Mouse (Mus musculus) kidney, postnatal 14 days (tissue): ENCODE results near the gene Rtn4ip1.
"Not testable (repeated sequence)": the region's sequence is repeated elsewhere in the genome, so short reads cannot be mapped to it uniquely, and the experiment has no call there.

Experiments used
- DNase-seq: peaks from one replicate; pipeline ENCODE4 v3.0.0; 2022; ENCODE audit warnings: mixed read lengths

Gene Rtn4ip1

GRCm38 (mm10) chr10:43939136-43939662 is 37.6 kb downstream of the Rtn4ip1 start:
- no peak for DNase-seq

GRCm38 (mm10) chr10:43943736-43944135 is 42.1 kb downstream of the Rtn4ip1 start:
- no peak for DNase-seq

DNA sequence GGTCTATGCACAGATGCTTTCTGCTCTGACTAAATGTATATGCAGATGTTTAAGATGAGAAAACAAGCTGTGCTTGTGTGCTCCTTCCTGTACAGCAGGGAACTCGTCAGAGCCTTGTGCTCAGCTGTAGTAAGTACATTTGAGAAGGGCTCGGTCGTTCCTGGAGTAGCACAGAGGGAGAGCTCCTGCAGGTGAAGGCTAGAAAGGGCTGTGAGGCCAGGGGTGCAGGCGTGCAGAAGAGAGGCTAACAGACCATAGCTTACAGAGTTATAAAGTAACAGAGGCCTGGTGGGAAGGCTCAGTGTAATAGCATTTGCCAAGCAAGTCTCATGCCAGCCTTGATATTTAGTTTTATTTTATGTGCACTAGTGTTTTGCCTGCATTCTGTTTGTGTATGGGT is 43.8 kb downstream of the Rtn4ip1 start:
- DNase-seq = no peak

GRCm38 (mm10) chr10:43953942-43954341 is 52.3 kb downstream of the Rtn4ip1 start:
- DNase-seq = peak; percentile 59

DNA sequence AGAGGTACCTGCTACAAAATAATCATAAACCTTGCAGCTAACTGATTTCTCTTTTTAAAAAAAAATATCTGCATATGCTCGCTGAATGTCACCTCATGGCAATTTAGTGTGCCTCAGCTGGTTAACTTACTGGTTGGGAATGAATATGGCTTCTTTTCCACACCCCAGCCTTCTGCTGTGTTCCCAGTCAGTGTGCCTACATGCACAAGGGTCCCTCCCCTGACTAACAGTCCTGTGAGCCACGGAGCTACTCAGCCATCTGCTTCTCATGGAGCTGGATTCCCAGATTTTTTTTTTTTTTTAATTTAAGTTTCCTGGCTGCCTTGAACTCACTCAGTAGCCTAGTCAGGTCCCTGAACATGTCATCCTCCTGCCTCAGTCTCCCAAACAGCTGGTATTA is 63.3 kb downstream of the Rtn4ip1 start:
- no peak for DNase-seq

DNA sequence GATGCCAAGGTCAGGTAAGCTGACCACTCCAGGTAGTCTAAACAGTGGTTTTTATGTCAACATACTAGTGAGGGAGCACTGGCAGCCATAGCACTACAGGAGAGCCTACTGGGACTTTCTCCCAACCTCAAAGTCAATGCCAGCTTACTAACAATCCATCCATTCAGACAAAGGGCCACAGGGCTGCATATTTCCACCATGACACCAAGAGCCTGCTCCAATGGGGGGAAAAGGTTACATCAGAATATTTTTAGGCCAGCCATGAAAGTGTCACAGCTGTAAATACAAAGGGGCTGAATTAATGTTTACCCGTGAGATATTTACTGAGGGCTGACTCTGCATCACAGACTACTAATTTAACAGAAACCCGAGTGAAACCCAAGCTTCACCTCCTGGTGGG is 71.6 kb downstream of the Rtn4ip1 start:
- peak; percentile 17 for DNase-seq

DNA sequence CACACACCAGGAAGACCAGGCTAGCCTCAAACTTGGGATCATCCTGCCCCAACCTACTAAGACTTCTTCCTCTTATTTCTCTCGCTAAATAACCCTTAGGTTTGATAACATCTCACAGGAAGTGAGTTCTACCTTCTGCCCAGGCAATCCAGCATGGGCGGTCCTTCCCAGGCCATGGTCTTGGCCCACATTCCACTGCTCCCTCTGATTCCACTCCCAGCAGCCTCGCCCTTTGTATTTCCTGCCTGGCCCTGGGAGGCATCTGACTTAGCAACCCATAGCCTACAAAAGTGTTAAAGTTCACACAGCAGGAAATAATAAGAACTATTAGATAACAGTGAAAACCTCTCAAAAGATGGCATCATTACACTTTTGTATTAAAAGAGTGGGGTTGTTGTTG is 75.7 kb downstream of the Rtn4ip1 start:
- DNase-seq = peak; percentile 59

DNA sequence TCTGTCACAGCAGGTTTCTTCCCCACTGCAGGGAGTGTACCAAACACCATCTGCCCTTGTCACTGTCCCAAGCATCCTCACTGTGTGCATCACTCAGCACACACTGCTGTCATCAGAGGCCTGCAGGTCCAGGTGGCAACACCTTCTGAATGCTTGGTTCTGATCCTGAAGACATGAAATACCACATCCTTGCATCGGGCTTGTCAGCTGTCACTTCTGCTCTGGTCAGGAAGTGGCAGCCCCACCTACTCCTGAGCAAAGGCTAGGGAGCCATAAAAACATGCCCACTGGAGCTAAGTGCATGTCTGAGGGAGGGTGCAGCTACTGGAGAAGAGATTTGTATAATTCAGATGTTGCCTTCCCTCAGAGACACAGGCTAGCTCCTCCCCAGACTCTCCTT is 78.5 kb downstream of the Rtn4ip1 start:
- DNase-seq = no peak

DNA sequence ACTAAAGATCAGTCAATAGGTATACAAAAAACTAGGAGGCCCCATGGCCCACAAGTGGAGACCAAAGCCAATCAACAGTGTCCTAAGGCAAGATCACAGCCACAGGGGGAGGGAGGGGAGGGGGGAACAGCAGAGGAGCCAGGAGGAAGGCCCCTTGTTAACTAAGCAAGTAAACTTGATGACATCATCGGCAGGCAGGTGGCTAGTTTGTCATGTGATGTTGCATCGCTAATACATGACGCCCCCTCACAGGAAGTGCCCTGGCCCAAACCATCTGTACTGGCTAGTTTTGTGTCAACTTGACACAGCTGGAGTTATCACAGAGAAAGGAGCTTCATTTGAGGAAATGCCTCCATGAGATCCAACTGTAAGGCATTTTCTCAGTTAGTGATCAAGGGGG is 79.1 kb downstream of the Rtn4ip1 start:
- DNase-seq = not testable (repeated sequence)

DNA sequence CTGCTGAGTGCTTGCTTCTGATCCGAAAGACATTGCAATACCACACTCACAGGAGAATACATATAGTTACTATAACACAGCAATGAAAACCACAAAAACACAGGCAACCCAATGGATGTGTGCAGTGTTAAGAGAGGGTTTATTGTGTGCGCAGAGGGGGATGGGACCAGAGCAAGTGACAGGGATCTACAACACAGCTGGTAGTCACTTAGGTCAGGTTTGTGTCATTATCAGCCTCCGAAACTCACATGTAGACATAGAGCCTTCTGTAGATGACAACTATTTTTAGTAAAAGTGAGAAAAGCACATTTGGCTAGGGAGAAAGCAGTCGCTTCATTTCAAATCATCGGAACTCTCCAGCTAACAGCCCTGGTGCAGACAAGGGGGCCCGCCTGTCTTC is 80.9 kb downstream of the Rtn4ip1 start:
- DNase-seq = no peak

DNA sequence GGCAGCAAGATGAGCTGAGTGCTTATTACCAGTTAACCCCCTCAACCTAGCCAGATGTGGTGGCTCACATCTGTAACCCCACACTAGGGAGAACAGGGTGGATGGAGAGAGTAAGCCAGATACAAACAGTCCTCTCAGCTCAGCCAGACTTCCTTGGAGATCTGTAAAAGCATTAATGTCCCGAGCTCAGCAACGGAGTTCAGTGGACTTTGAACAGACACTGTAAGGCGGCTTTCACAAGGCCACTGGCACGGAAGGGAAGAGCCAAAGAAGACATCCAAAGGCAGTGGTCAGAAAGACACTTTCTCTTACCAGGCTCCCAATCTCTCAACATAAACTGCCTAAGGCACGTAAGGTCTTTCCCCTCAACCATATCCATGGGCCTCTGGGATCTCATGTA is 81.6 kb downstream of the Rtn4ip1 start:
- peak; percentile 42 for DNase-seq

GRCm38 (mm10) chr10:43983866-43984265 is 82.3 kb downstream of the Rtn4ip1 start:
- no peak for DNase-seq

GRCm38 (mm10) chr10:43991268-43991667 is 89.7 kb downstream of the Rtn4ip1 start:
- no peak for DNase-seq

DNA sequence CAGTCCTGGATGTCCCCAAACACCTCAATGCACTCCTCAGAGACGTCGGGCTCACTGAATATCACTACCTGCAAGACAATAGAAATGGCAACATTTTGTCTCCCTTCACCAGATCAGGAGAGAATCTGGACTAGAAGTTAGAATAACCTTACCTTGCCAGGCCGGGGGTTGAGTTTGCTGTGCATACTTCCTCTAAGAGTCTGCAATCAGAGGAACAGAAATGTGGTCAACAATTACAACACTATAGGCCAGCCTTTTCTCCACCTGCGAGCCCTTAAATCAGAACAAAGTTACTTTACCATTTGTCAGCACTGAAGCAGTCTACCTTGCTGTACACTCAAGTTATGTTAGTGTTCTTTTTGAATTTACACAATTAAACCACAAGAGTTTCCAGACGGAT is 90.9 kb downstream of the Rtn4ip1 start:
- no peak for DNase-seq

- DNase-seq = no peak
These were observed 91.6 kb downstream of the Rtn4ip1 start for GRCm38 (mm10) chr10:43993198-43993597.

DNA sequence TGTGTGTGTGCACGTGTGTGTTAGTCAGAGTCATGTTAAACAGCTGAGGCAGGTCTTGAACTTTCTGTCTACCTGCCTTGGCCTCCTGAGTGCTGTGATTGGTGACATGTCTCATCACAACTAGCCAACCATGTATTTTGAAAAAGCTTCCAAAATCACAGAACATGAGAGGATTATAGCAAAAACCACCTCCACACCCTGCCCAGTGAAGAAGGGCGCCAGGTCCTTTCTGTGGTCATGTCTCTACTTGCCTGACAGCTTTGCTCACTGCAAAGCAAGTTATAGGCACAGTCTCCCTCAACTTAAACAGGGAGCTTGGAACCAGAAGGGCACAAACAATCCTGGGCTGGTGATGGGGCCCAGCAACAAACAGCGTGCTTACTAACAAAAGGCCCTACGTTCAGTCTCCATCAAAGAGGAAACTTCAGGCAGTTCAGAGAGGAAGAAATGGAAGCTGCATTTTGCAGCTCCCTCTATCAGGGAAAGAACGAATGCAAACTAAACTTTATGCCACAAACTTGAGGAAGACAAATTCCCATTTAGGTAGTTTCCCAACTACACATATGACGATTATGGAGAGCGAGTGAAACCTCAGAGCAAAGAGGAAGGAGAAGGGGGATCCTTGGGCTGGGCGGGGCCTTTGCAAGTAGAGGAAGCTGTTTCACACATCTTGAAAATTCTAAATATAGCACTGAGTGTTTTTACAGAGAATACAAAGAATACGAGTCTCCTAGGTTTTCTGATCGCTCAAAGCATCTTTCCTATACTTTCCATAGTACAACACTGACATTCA is 94.4 kb downstream of the Rtn4ip1 start:
- DNase-seq = no peak

GRCm38 (mm10) chr10:43997276-43997675 is 95.7 kb downstream of the Rtn4ip1 start:
- DNase-seq = no peak

DNA sequence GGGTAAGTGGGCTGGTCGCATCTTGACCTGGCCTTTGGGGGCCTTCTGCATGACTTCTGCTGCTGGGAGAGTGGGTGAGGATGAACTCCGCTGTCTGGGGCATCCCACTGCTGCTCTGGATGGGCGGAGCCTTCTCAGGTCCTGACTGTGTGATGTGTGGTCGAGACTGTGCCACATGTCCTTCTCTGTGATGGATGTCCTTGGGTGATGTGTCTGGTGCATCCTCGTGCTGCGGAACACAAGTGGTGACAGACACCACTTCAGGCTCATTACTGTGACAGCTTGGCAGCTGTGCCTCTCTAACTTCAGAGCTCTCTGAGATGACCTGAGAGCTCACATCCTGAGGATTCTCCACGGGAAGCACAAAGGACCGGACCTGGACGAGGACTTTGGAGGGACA is 96.4 kb downstream of the Rtn4ip1 start:
- DNase-seq = no peak

- DNase-seq = no peak
These were observed 97.0 kb downstream of the Rtn4ip1 start for GRCm38 (mm10) chr10:43998503-43999082.

DNA sequence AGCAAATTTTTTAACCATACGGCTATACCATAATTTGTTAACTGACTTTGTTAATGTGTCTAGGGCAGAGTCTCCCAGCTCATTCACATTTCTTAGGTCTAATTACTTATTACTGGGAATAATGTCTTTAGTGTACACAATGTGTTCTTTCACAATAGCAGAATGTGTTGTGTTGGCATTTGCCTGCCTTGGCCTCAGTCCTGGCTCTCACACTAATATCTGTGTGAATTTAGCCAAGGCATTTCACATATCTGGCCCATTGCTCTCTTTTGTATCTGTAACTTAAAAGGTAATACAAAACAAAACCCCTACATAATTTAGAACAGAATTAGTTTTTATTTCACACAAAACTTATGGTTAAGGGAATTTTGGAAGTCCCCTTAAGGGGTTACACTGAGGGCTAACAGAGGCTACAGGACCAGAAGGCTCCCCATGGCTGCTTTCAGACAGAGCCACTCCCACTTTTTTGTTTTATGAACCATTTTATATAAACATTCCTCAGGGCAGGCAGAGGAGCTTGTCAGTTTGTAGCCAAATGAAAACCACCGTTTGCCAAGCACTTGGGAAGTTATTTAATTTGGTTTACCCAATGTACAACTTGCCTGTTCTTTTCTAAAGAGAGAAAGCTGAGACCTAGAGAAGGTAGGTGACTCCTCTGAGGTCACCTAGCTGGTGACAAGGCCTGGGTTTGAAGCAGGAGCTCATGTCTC is 98.7 kb downstream of the Rtn4ip1 start:
- no peak for DNase-seq

DNA sequence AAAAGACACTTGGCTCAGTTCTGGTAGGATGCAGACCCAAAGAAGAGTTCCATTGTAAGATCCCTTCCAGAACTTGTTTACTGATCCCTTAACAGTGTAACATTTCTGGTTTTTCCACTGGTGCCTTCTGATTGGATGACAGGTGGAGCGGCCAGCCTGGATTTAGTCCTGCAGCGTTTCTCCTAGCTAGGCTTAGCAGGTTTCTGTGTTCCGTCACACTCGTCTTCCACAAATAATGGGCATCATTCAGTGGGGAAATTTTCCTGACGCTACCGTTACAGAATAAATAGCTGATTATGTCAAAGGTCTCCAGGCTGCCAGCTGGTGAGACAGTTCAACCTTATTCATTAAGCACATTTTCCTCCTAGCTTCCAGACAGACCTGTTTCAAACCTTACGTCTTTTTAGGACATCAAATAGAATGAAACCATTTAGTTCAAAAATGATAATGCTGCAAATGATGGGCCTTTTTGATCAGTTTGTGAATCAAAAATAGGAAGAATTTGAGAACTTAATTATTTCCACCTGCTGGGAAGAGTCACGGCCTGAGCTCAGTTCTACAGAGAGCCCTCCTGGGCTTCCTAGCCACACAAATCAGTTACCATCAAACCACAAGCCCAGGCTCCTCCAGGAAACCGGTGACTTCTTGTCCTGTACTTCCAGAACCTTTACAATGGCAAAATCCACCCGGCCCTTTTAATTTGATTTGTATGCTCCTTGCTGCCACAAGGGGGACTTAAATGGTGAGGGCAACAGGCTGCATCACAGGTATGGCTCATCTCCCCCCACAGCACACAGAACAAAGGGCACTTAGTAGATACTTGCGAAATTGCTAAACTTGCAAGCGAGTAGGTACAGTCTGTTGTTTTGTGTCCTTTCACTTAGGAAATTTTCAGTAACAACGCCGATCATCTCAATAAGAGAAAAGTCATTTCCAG is 100.7 kb downstream of the Rtn4ip1 start:
- peak; percentile 64 for DNase-seq

DNA sequence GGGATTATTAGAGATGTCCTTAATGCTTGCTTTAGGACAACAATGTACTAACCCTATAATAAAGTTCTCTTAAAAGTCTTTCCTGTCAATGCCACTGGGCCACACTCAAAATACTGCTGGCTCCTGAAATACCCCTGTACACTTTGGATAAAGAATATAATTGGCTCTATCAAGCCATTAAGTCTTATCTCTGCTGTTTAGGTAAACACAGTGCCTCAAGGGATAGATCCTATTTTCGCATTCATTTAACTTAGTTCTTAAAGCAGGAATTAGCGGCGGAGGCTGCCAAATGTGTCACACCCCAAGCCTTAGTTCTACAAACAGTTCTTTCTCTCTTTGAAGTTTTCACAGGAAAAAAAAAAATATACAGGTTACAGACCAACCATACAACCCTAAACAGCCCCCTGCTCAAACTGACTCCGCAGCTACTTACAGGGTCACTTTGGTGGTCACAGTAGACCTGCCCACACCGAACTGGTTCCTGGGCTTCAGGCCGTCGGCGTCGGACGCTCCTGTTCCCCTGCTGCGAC is 101.5 kb downstream of the Rtn4ip1 start:
- no peak for DNase-seq
